Comparison of ENCODE assay signal across 8 mouse cellular contexts in genomic region chr14:25816416-25816815, GRCm38 (mm10). TPM values are rescaled to one million over a fixed set of nuclear protein-coding genes. Genes with fewer than 3 reads are reported as not detected.
DNase-seq lines count a peak whose midpoint lies in the region; ATAC-seq lines count a peak whose summit lies in the region.

No protein-coding gene starts in this region.

- no peak overlapping the region for H3K9ac ChIP-seq in heart, embryonic 12.5 days
- no peak overlapping the region for H3K9ac ChIP-seq in forebrain, embryonic 14.5 days (ENCODE audit: low read length)
- no peak overlapping the region for H3K9ac ChIP-seq in hindbrain, embryonic 14.5 days

- no peak overlapping the region for H3K4me3 ChIP-seq in heart, embryonic 12.5 days
- no peak overlapping the region for H3K4me3 ChIP-seq in forebrain, embryonic 14.5 days (ENCODE audit: low read depth, low read length)
- no peak overlapping the region for H3K4me3 ChIP-seq in hindbrain, embryonic 14.5 days (replicated peaks; ENCODE audit: low read length)

- no peaks in the 10 kb centered on the region for H3K36me3 ChIP-seq in heart, embryonic 12.5 days
- no peaks in the 10 kb centered on the region for H3K36me3 ChIP-seq in forebrain, embryonic 14.5 days (ENCODE audit: control insufficient read depth, insufficient read depth, low read length)
- H3K36me3 ChIP-seq in hindbrain, embryonic 14.5 days (replicated peaks; ENCODE audit: control insufficient read depth, insufficient read depth) = no peaks in the 10 kb centered on the region

- H3K27ac ChIP-seq in heart, embryonic 12.5 days (ENCODE audit: poor library complexity, severe bottlenecking) = no peak overlapping the region
- no peak overlapping the region for H3K27ac ChIP-seq in forebrain, embryonic 14.5 days (ENCODE audit: low read depth, low read length)
- H3K27ac ChIP-seq in hindbrain, embryonic 14.5 days = no peak overlapping the region

- H3K9me3 ChIP-seq in heart, embryonic 12.5 days (replicated peaks) = no peaks in the 10 kb centered on the region
- no peaks in the 10 kb centered on the region for H3K9me3 ChIP-seq in forebrain, embryonic 14.5 days (replicated peaks; ENCODE audit: control insufficient read depth, low read length)
- no peaks in the 10 kb centered on the region for H3K9me3 ChIP-seq in hindbrain, embryonic 14.5 days (ENCODE audit: control insufficient read depth, low read length)

- H3K4me2 ChIP-seq in heart, embryonic 12.5 days = no peak overlapping the region
- no peak overlapping the region for H3K4me2 ChIP-seq in forebrain, embryonic 14.5 days (ENCODE audit: low read length)
- no peak overlapping the region for H3K4me2 ChIP-seq in hindbrain, embryonic 14.5 days (replicated peaks)

- no peaks in the 10 kb centered on the region for H3K27me3 ChIP-seq in heart, embryonic 12.5 days (replicated peaks)
- no peaks in the 10 kb centered on the region for H3K27me3 ChIP-seq in forebrain, embryonic 14.5 days (replicated peaks; ENCODE audit: control insufficient read depth, insufficient read depth, low read length)
- no peaks in the 10 kb centered on the region for H3K27me3 ChIP-seq in hindbrain, embryonic 14.5 days (ENCODE audit: control insufficient read depth, insufficient read depth, low read length)

- no peak for ATAC-seq in heart, embryonic 12.5 days (ENCODE audit: insufficient number of reproducible peaks, low FRiP score)
- ATAC-seq in forebrain, embryonic 14.5 days = peak; percentile 75; the same call in 1 of the 2 replicates
- no peak for ATAC-seq in hindbrain, embryonic 14.5 days (ENCODE audit: low FRiP score)
- peak; percentile 90 for ATAC-seq in megakaryocyte-erythroid progenitor cell, adult 5-6 weeks (replicated peaks; ENCODE audit: low FRiP score, low TSS enrichment, poor library complexity, severe bottlenecking)

- peak; percentile 92 for DNase-seq in heart, adult 11 months
- peak; percentile 8 for DNase-seq in c-Kit-positive CD71-positive TER-119-negative erythroid progenitor cells, embryonic 14.5 days (ENCODE audit: low read depth)
- peak; percentile 78 for DNase-seq in forebrain, embryonic 14.5 days (ENCODE audit: low spot score)
- peak; percentile 77 for DNase-seq in hindbrain, embryonic 14.5 days (ENCODE audit: low spot score)
- peak; percentile 46 for DNase-seq in left cerebral cortex, adult 11 months (ENCODE audit: low spot score)
- DNase-seq in right cerebral cortex, postnatal 4 days = peak; percentile 71

- H3K4me1 ChIP-seq in heart, embryonic 12.5 days (replicated peaks) = 0 out of 2 replicates have a peak, but pooled peaks cover 3% of the 10 kb centered on the region
- no peaks in the 10 kb centered on the region for H3K4me1 ChIP-seq in forebrain, embryonic 14.5 days (ENCODE audit: control insufficient read depth, insufficient read depth, low read length)
- H3K4me1 ChIP-seq in hindbrain, embryonic 14.5 days (replicated peaks; ENCODE audit: control insufficient read depth, insufficient read depth, low read length) = no peaks in the 10 kb centered on the region

- whole genome bisulfite sequencing in heart, embryonic 12.5 days = 7% methylated on average over 9 of the region's 9 CpGs
- 13% methylated on average over 9 of the region's 9 CpGs for WGBS in forebrain, embryonic 14.5 days
- 10% methylated on average over 9 of the region's 9 CpGs for WGBS in hindbrain, embryonic 14.5 days

RNA-seq across cellular contexts. Expression of gene Anxa11, which starts 25.5 kb away (rescaled TPM):
- polyA plus RNA-seq in heart, embryonic 12.5 days (2016; fragmentation: Nextera tagmentation; extraction: Ambion mirVana) = 23.5 and 24.1 TPM in 2 replicates
- polyA plus RNA-seq in forebrain, embryonic 14.5 days (2014; fragmentation: Nextera tagmentation; extraction: Ambion mirVana) = 2.3 and 3.1 TPM in 2 replicates
- polyA plus RNA-seq in hindbrain, embryonic 14.5 days (2014; fragmentation: Nextera tagmentation; extraction: Ambion mirVana) = 2.9 and 3.2 TPM in 2 replicates
- total RNA-seq in megakaryocyte-erythroid progenitor cell, adult 5-6 weeks (2014; fragmentation: Nextera tagmentation) = 29.2 and 29.7 TPM in 2 replicates
- total RNA-seq in megakaryocyte-erythroid progenitor cell, adult 5-6 weeks (2017) = 5.1 and 6.1 TPM in 2 replicates

RNA-seq across cellular contexts. Expression of gene Zcchc24, which starts 47.6 kb away (rescaled TPM):
- 30.4 and 31.9 TPM in 2 replicates for polyA plus RNA-seq in heart, embryonic 12.5 days (2016; fragmentation: Nextera tagmentation; extraction: Ambion mirVana)
- polyA plus RNA-seq in forebrain, embryonic 14.5 days (2014; fragmentation: Nextera tagmentation; extraction: Ambion mirVana) = 8.0 and 9.8 TPM in 2 replicates
- 18.5 and 19.0 TPM in 2 replicates for polyA plus RNA-seq in hindbrain, embryonic 14.5 days (2014; fragmentation: Nextera tagmentation; extraction: Ambion mirVana)
- total RNA-seq in megakaryocyte-erythroid progenitor cell, adult 5-6 weeks (2014; fragmentation: Nextera tagmentation) = 1.3 and 1.4 TPM in 2 replicates
- total RNA-seq in megakaryocyte-erythroid progenitor cell, adult 5-6 weeks (2017) = 0.91 and 1.4 TPM in 2 replicates

Comparison
In these comparisons a context has a peak if more than half of its experiments do, and no peak if none do; other contexts are left out.
1. DNase-seq: peak in every context shown above with its lines; median percentile 92 in heart, adult 11 months; 78 in forebrain, embryonic 14.5 days; 77 in hindbrain, embryonic 14.5 days; 71 in right cerebral cortex, postnatal 4 days; 46 in left cerebral cortex, adult 11 months; 8 in c-Kit-positive CD71-positive TER-119-negative erythroid progenitor cells, embryonic 14.5 days.
2. ATAC-seq: peak in forebrain, embryonic 14.5 days (single experiment) and megakaryocyte-erythroid progenitor cell, adult 5-6 weeks (single experiment); none in heart, embryonic 12.5 days (single experiment) and hindbrain, embryonic 14.5 days (single experiment).